Mouse (Mus musculus): ENCODE measurements around the gene Psmb11.
A peak's percentile ranks its signal among the peaks of the same experiment; 100 is the strongest.

Psmb11 gene

GRCm38 (mm10) chr14:54642224-54642944, 21.2 kb downstream of the Psmb11 start:
- DNase-seq: no peak

GRCm38 (mm10) chr14:54643011-54643410, 21.8 kb downstream of the Psmb11 start:
- DNase-seq: no peak

GRCm38 (mm10) chr14:54644294-54644693, 23.1 kb downstream of the Psmb11 start:
- DNase-seq: no peak

GRCm38 (mm10) chr14:54646455-54646854, 25.2 kb downstream of the Psmb11 start:
- no peak for DNase-seq

- peak in 1 of 2 experiments; percentile 29 for DNase-seq
Observed at GRCm38 (mm10) chr14:54646898-54647636, 25.8 kb downstream of the Psmb11 start.

- no peak for DNase-seq
Observed at GRCm38 (mm10) chr14:54647900-54648299, 26.7 kb downstream of the Psmb11 start.

GRCm38 (mm10) chr14:54650621-54651454, 29.6 kb downstream of the Psmb11 start:
- peak; percentile 87 to 90 for DNase-seq

GRCm38 (mm10) chr14:54651556-54651955, 30.3 kb downstream of the Psmb11 start:
- DNase-seq: no peak

- no peak for DNase-seq
Observed at GRCm38 (mm10) chr14:54652787-54653186, 31.6 kb downstream of the Psmb11 start.

- DNase-seq: peak; percentile 79 to 83
Observed at GRCm38 (mm10) chr14:54653496-54653895, 32.3 kb downstream of the Psmb11 start.

GRCm38 (mm10) chr14:54660009-54660408, 38.8 kb downstream of the Psmb11 start:
- DNase-seq: peak; percentile 34 to 37

GRCm38 (mm10) chr14:54664477-54665222, 43.4 kb downstream of the Psmb11 start:
- DNase-seq: no peak

- peak; percentile 74 to 77 for DNase-seq
Observed at GRCm38 (mm10) chr14:54669381-54669780, 48.1 kb downstream of the Psmb11 start.

- no peak for DNase-seq
Observed at GRCm38 (mm10) chr14:54674317-54674716, 53.1 kb downstream of the Psmb11 start.

- no peak for DNase-seq
Observed at GRCm38 (mm10) chr14:54676290-54676689, 55.1 kb downstream of the Psmb11 start.

- DNase-seq: no peak
Observed at GRCm38 (mm10) chr14:54678657-54679304, 57.5 kb downstream of the Psmb11 start.

Data from B cell, adult 2 months (primary cell).